Mouse (Mus musculus) liver, embryonic 14.5 days (tissue): ENCODE measurements around the gene Rasgrp4.

Experiments
- CTCF ChIP-seq: IDR thresholded peaks from 2 replicates; pipeline ENCODE4 v1.5.1; 2016; ENCODE audit warnings: antibody characterized with exemption, low read depth, control low read depth
- EP300 ChIP-seq: IDR thresholded peaks from 2 replicates; pipeline ENCODE4 v1.6.1; 2016; ENCODE audit warnings: antibody characterized with exemption, low read depth

- TF ChIP-seq CTCF (no peak), EP300 (no peak)
Measured at GRCm38 (mm10) chr7:29168121-29168695, 33.6 kb downstream of the Rasgrp4 start.
